Comparison of ENCODE assay signal across 24 mouse cellular contexts in the genomic region with DNA sequence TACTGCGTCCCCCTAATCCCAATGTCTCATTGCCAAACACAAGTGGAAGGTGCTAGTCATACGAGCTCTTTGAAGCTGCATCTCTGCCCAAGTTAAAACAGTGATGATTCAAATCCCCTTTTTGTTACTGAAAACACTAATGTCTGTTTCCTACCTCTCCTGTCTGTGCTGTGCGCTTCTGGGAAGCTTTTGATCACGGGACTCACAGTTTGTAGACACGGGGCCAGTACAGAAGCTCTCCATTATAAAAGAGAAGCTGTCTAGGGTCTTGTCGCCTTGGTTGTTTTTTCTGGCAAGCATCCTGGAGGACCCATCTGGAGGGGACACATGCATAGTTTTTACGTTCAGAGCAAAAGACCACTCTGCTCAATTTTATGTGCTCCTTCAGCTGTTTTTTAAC. TPM values are rescaled to one million over a fixed set of nuclear protein-coding genes. Genes with fewer than 3 reads are reported as not detected.
"Had no signal": no experiment of that assay in that cellular context is flagged by ENCODE, and none has a peak within 500 bp of the region (broad histone marks: within the 10 kb centered on the region; RNA-seq: fewer than 3 reads in every experiment).

No protein-coding gene starts in this region.

- H3K27ac ChIP-seq: liver, embryonic 15.5 days; lung, embryonic 15.5 days; macrophage; midbrain, embryonic 12.5 days; midbrain, embryonic 15.5 days; neural tube, embryonic 12.5 days had no signal

- H3K9ac ChIP-seq: liver, embryonic 15.5 days; liver, postnatal 0 days; lung, embryonic 15.5 days; midbrain, embryonic 12.5 days; midbrain, embryonic 15.5 days; neural tube, embryonic 12.5 days had no signal

- ATAC-seq: liver, postnatal 0 days; lung, postnatal 0 days; midbrain, embryonic 15.5 days had no signal

- H3K4me2 ChIP-seq: liver, embryonic 15.5 days; lung, embryonic 15.5 days; midbrain, embryonic 12.5 days; midbrain, embryonic 15.5 days; neural tube, embryonic 12.5 days had no signal

- DNase-seq: liver, postnatal 0 days; lung, adult 2 months; lung, postnatal 14 days; lung, postnatal 36 days; retina, postnatal 1 day; right cerebral cortex, adult 18-20 months; right cerebral cortex, postnatal 25 days; right cerebral cortex, postnatal 4 days; spleen, adult 18-20 months; thymus, adult 18-20 months; thymus, postnatal 14 days; thymus, postnatal 36 days had no signal

- H3K4me1 ChIP-seq: liver, embryonic 15.5 days; lung, embryonic 15.5 days; megakaryocyte, embryonic 14.5 days; midbrain, embryonic 12.5 days; midbrain, embryonic 15.5 days; neural tube, embryonic 12.5 days had no signal

- H3K4me3 ChIP-seq: liver, embryonic 15.5 days; lung, embryonic 15.5 days; megakaryocyte, embryonic 14.5 days; midbrain, embryonic 12.5 days; midbrain, embryonic 15.5 days; neural tube, embryonic 12.5 days had no signal

- H3K27me3 ChIP-seq: liver, embryonic 15.5 days; lung, embryonic 15.5 days; megakaryocyte, embryonic 14.5 days; midbrain, embryonic 12.5 days; midbrain, embryonic 15.5 days; neural tube, embryonic 12.5 days had no signal

- H3K36me3 ChIP-seq: liver, embryonic 15.5 days; lung, embryonic 15.5 days; midbrain, embryonic 12.5 days; midbrain, embryonic 15.5 days; neural tube, embryonic 12.5 days had no signal

- H3K9me3 ChIP-seq: liver, embryonic 15.5 days; lung, embryonic 15.5 days; midbrain, embryonic 12.5 days; midbrain, embryonic 15.5 days; neural tube, embryonic 12.5 days had no signal

RNA-seq across cellular contexts. Expression of gene Gm15217, which starts 21.9 kb away (rescaled TPM):
- polyA plus RNA-seq: liver, embryonic 15.5 days; liver, postnatal 0 days; macrophage; midbrain, embryonic 12.5 days; midbrain, embryonic 15.5 days; midbrain, postnatal 0 days; neural tube, embryonic 12.5 days; neural tube, embryonic 14.5 days; small intestine, adult 2 months; thymus, postnatal 0 days had no signal

RNA-seq across cellular contexts. Expression of gene Bmp4, which starts 33.2 kb away (rescaled TPM):
- polyA plus RNA-seq: macrophage had no signal
